Mouse (Mus musculus) erythroblast, adult 5-6 weeks (primary cell): ENCODE measurements around the gene Gsn. TPM values are rescaled to one million over a fixed set of nuclear protein-coding genes. Genes with fewer than 3 reads are reported as not detected.

Experiments used
- ATAC-seq: replicated peaks from 2 replicates; pipeline ENCODE4 v1.8.0; 2016; ENCODE audit warnings: moderate number of reproducible peaks, mild to moderate bottlenecking, moderate TSS enrichment, inconsistent platforms; ENCODE audit not compliant: poor library complexity, low FRiP score, severe bottlenecking
- total RNA-seq, 2 experiments: library from RNA; stranded (forward) in 1 of 2; stranded (reverse) in 1 of 2; fragments of 150-400 nt in 1 of 2; fragments of 200-764, 138-1000 nt in 1 of 2; gene quantifications; 2 replicates each; pipeline versions ENCODE4 v1.2.3 to v1.2.4; 2015 to 2017; ENCODE audit warnings: low replicate concordance in 2 of 2

Gene Gsn
- total RNA-seq, 2 experiments from 2014 or later = 15.0 to 23.1 TPM

GRCm38 (mm10) chr2:35247763-35248162 lies 8.4 kb upstream of the Gsn start:
- no peak for ATAC-seq

GRCm38 (mm10) chr2:35252733-35253132 lies 3.4 kb upstream of the Gsn start:
- ATAC-seq = no peak

- ATAC-seq = no peak
Measured at GRCm38 (mm10) chr2:35253751-35254150, 2.4 kb upstream of the Gsn start.

- ATAC-seq = no peak
Measured at GRCm38 (mm10) chr2:35255004-35255403, 1.2 kb upstream of the Gsn start.

GRCm38 (mm10) chr2:35255462-35255861 lies 718 bp upstream of the Gsn start:
- ATAC-seq = no peak

- no peak for ATAC-seq
Measured at GRCm38 (mm10) chr2:35256932-35257331, 752 bp downstream of the Gsn start.

GRCm38 (mm10) chr2:35257886-35258285 lies 1.7 kb downstream of the Gsn start:
- no peak for ATAC-seq

GRCm38 (mm10) chr2:35258590-35258989 lies 2.4 kb downstream of the Gsn start:
- no peak for ATAC-seq

- ATAC-seq = no peak
Measured at GRCm38 (mm10) chr2:35259338-35260080, 3.3 kb downstream of the Gsn start.

GRCm38 (mm10) chr2:35260291-35260690 lies 4.1 kb downstream of the Gsn start:
- ATAC-seq = no peak

- no peak for ATAC-seq
Measured at GRCm38 (mm10) chr2:35264095-35264494, 7.9 kb downstream of the Gsn start.

- no peak for ATAC-seq
Measured at GRCm38 (mm10) chr2:35265296-35265695, 9.1 kb downstream of the Gsn start.

GRCm38 (mm10) chr2:35265775-35266174 lies 9.6 kb downstream of the Gsn start:
- no peak for ATAC-seq

GRCm38 (mm10) chr2:35266251-35266905 lies 10.2 kb downstream of the Gsn start:
- no peak for ATAC-seq

GRCm38 (mm10) chr2:35267156-35267875 lies 11.1 kb downstream of the Gsn start:
- ATAC-seq = no peak

- ATAC-seq = no peak
Measured at GRCm38 (mm10) chr2:35267876-35268566, 11.8 kb downstream of the Gsn start.

GRCm38 (mm10) chr2:35269136-35269535 lies 13.0 kb downstream of the Gsn start:
- ATAC-seq = no peak

- no peak for ATAC-seq
Measured at GRCm38 (mm10) chr2:35269716-35270260, 13.6 kb downstream of the Gsn start.

GRCm38 (mm10) chr2:35270531-35270984 lies 14.4 kb downstream of the Gsn start:
- no peak for ATAC-seq

- ATAC-seq = no peak
Measured at GRCm38 (mm10) chr2:35271817-35272216, 15.6 kb downstream of the Gsn start.
